Mouse (Mus musculus) limb, embryonic 15.5 days (tissue): ENCODE measurements around the gene Apol11a. TPM values are rescaled to one million over a fixed set of nuclear protein-coding genes. Genes with fewer than 3 reads are reported as not detected.

Experiments used
- polyA plus RNA-seq: library from polyadenylated mRNA; unstranded; fragments of >200 nt; fragmentation: Nextera tagmentation; extraction: Ambion mirVana; gene quantifications from 2 replicates; pipeline ENCODE4 v1.2.1, GENCODE M21; 2015

Apol11a gene
- polyA plus RNA-seq, 1 experiment from 2014 or later, result not detected

Other genes starting within 250 kb of the Apol11a start
- 73.2 and 76.6 TPM in 2 replicates for gene Rbfox2, start 201.3 kb upstream of the Apol11a start, polyA plus RNA-seq
- 0.51 and 0.65 TPM in 2 replicates for gene Apol7a, start 109.2 kb upstream of the Apol11a start, polyA plus RNA-seq
- 0.14 TPM in 1 of 2 replicates, not detected in the other for gene Apol9a, start 97.1 kb upstream of the Apol11a start, polyA plus RNA-seq
- 0.09 TPM in 1 of 2 replicates, not detected in the other for gene Apol7b, start 60.8 kb upstream of the Apol11a start, polyA plus RNA-seq
- not detected in 2 replicates for gene Apol10a, start 31.2 kb upstream of the Apol11a start, polyA plus RNA-seq
- not detected in 2 replicates for gene Apol7c, start 25.0 kb downstream of the Apol11a start, polyA plus RNA-seq
- not detected in 2 replicates for gene 1700025B11Rik, start 53.6 kb downstream of the Apol11a start, polyA plus RNA-seq
- gene Apol10b, start 87.9 kb downstream of the Apol11a start, polyA plus RNA-seq, result 0.12 TPM in 2 replicates
- gene Gm36245, start 91.0 kb downstream of the Apol11a start, polyA plus RNA-seq, result not detected in 2 replicates
- gene Apol11b, start 135.0 kb downstream of the Apol11a start, polyA plus RNA-seq, result 0.19 TPM in 1 of 2 replicates, not detected in the other
- 0.09 and 0.13 TPM in 2 replicates for gene Apol7e, start 190.6 kb downstream of the Apol11a start, polyA plus RNA-seq
- 0.12 and 0.22 TPM in 2 replicates for gene Apol9b, start 220.8 kb downstream of the Apol11a start, polyA plus RNA-seq
- gene Apol8, start 248.7 kb downstream of the Apol11a start, polyA plus RNA-seq, result 0.14 and 0.15 TPM in 2 replicates